13 mouse cellular contexts compared by ENCODE assay signal in the genomic region with DNA sequence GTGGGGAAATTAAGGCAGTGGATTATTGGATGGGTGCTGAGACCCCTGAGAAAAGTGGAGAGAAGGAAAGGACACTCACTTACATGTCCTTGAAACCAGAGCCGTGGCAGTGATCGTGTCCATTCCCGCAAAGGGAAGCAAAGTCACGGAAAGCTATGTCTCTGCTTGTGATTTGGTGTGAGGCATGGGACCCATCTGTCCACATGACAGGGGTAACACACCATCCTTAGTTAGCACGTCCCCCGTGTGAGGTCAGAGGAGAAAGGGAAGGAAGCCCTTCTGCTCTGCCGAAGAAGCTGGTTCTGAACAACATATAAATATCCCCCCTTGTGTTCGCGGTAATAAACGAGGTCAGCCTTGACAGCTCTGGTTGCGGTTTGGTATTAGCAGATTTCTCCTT. TPM values are rescaled to one million over a fixed set of nuclear protein-coding genes. Genes with fewer than 3 reads are reported as not detected.
A peak's percentile ranks its signal among the peaks of the same experiment; 100 is the strongest.
DNase-seq lines count a peak whose midpoint lies in the region; ATAC-seq and TF ChIP-seq lines count a peak whose summit lies in the region.
"Had no signal": no experiment of that assay in that cellular context is flagged by ENCODE, and none has a peak within 500 bp of the region (broad histone marks: within the 10 kb centered on the region; RNA-seq: fewer than 3 reads in every experiment).

No protein-coding gene starts in this region.

- TF ChIP-seq CTCF in intestine, postnatal 0 days (IDR thresholded peaks at IDR 0.05; ENCODE audit: low read depth): no peak

- H3K27ac ChIP-seq in intestine, embryonic 15.5 days: no peak overlapping the region
- no peak overlapping the region for H3K27ac ChIP-seq in intestine, postnatal 0 days (ENCODE audit: low read depth, low read length)
- no peak overlapping the region for H3K27ac ChIP-seq in embryonic facial prominence, embryonic 13.5 days
- 0 out of 2 replicates have a peak overlapping the region, but pooled peaks have one; percentile 0 for H3K27ac ChIP-seq in hindbrain, embryonic 10.5 days
- H3K27ac ChIP-seq: macrophage had no signal

- no peaks in the 10 kb centered on the region for H3K4me1 ChIP-seq in intestine, embryonic 15.5 days (replicated peaks)
- H3K4me1 ChIP-seq in intestine, postnatal 0 days (replicated peaks; ENCODE audit: control insufficient read depth, insufficient read depth, low read length): no peaks in the 10 kb centered on the region
- peaks cover 10% of the 10 kb centered on the region for H3K4me1 ChIP-seq in embryonic facial prominence, embryonic 13.5 days
- peaks cover 37% of the 10 kb centered on the region for H3K4me1 ChIP-seq in hindbrain, embryonic 10.5 days (replicated peaks)

- no peaks in the 10 kb centered on the region for H3K36me3 ChIP-seq in intestine, embryonic 15.5 days
- no peaks in the 10 kb centered on the region for H3K36me3 ChIP-seq in intestine, postnatal 0 days (ENCODE audit: control insufficient read depth, insufficient read depth)
- H3K36me3 ChIP-seq in embryonic facial prominence, embryonic 13.5 days: no peaks in the 10 kb centered on the region
- no peaks in the 10 kb centered on the region for H3K36me3 ChIP-seq in hindbrain, embryonic 10.5 days

- no peak overlapping the region for H3K4me3 ChIP-seq in intestine, embryonic 15.5 days (replicated peaks)
- H3K4me3 ChIP-seq in intestine, postnatal 0 days (ENCODE audit: low read depth, low read length): no peak overlapping the region
- 0 out of 2 replicates have a peak overlapping the region, but pooled peaks have one; percentile 3 for H3K4me3 ChIP-seq in embryonic facial prominence, embryonic 13.5 days
- 0 out of 2 replicates have a peak overlapping the region, but pooled peaks have one; percentile 18 for H3K4me3 ChIP-seq in hindbrain, embryonic 10.5 days

- no peaks in the 10 kb centered on the region for H3K27me3 ChIP-seq in intestine, embryonic 15.5 days (replicated peaks)
- H3K27me3 ChIP-seq in intestine, postnatal 0 days (replicated peaks; ENCODE audit: control insufficient read depth, insufficient read depth, low read length): no peaks in the 10 kb centered on the region
- H3K27me3 ChIP-seq in embryonic facial prominence, embryonic 13.5 days: peaks cover 16% of the 10 kb centered on the region
- peaks cover 5% of the 10 kb centered on the region; the same call in 1 of the 2 replicates for H3K27me3 ChIP-seq in hindbrain, embryonic 10.5 days (ENCODE audit: insufficient read depth, poor library complexity, severe bottlenecking)

- no peak for DNase-seq in hindbrain, embryonic 10.5 days (ENCODE audit: low spot score)
- peak; percentile 2 for DNase-seq in lung, postnatal 36 days
- DNase-seq in thymus, postnatal 36 days: no peak
- no peak for DNase-seq in cerebellum, postnatal 25 days
- no peak for DNase-seq in left cerebral cortex, postnatal 4 days
- DNase-seq: cerebellum, postnatal 10 days; heart, adult 11 months; kidney, adult 2 months had no signal

- H3K9me3 ChIP-seq in intestine, embryonic 15.5 days: no peaks in the 10 kb centered on the region
- no peaks in the 10 kb centered on the region for H3K9me3 ChIP-seq in intestine, postnatal 0 days (ENCODE audit: control insufficient read depth)
- no peaks in the 10 kb centered on the region for H3K9me3 ChIP-seq in embryonic facial prominence, embryonic 13.5 days
- no peaks in the 10 kb centered on the region for H3K9me3 ChIP-seq in hindbrain, embryonic 10.5 days

- 0 out of 2 replicates have a peak overlapping the region, but pooled peaks have one; percentile 9 for H3K4me2 ChIP-seq in intestine, embryonic 15.5 days (replicated peaks)
- no peak overlapping the region for H3K4me2 ChIP-seq in intestine, postnatal 0 days (replicated peaks; ENCODE audit: low read depth)
- H3K4me2 ChIP-seq in embryonic facial prominence, embryonic 13.5 days: peak overlapping the region; percentile 38

- ATAC-seq in intestine, embryonic 15.5 days: no peak
- ATAC-seq in intestine, postnatal 0 days: no peak
- no peak for ATAC-seq in embryonic facial prominence, embryonic 13.5 days (ENCODE audit: insufficient number of reproducible peaks, insufficient read depth, low FRiP score, low TSS enrichment, low read depth)

- H3K9ac ChIP-seq in intestine, embryonic 15.5 days: no peak overlapping the region
- no peak overlapping the region for H3K9ac ChIP-seq in intestine, postnatal 0 days (ENCODE audit: low read depth, low read length)
- no peak overlapping the region for H3K9ac ChIP-seq in embryonic facial prominence, embryonic 13.5 days

- WGBS in intestine, embryonic 15.5 days: 52% methylated on average over 11 of the region's 11 CpGs
- WGBS in intestine, postnatal 0 days: 69% methylated on average over 11 of the region's 11 CpGs
- WGBS in embryonic facial prominence, embryonic 13.5 days: 50% methylated on average over 11 of the region's 11 CpGs
- WGBS in hindbrain, embryonic 10.5 days: 55% methylated on average over 11 of the region's 11 CpGs

- intact Hi-C loops in left cerebral cortex, postnatal 4 days (cut with DNase I): no loop called here

RNA-seq across cellular contexts. Expression of a gene that starts 52.7 kb away (rescaled TPM):
- 0.30 and 0.38 TPM in 2 replicates for polyA plus RNA-seq in intestine, embryonic 15.5 days (2015; fragmentation: Nextera tagmentation; extraction: Ambion mirVana)
- 0.26 and 0.63 TPM in 2 replicates for polyA plus RNA-seq in intestine, postnatal 0 days (2015; fragmentation: Nextera tagmentation; extraction: Ambion mirVana)
- 1.4 and 3.7 TPM in 2 replicates for polyA plus RNA-seq in embryonic facial prominence, embryonic 13.5 days (2015; fragmentation: Nextera tagmentation; extraction: Ambion mirVana)
- 2.3 and 2.4 TPM in 2 replicates for polyA plus RNA-seq in hindbrain, embryonic 10.5 days (2016; fragmentation: Nextera tagmentation; extraction: Ambion mirVana)
- total RNA-seq in left cerebral cortex, postnatal 4 days (2021): 10 to 100 TPM; 22.0 to 27.1 TPM
- polyA plus RNA-seq: macrophage; thymus, postnatal 0 days had no signal

Comparison
In these comparisons a context has a peak if more than half of its experiments do, and no peak if none do; other contexts are left out.
1. H3K4me3 ChIP-seq: peak in embryonic facial prominence, embryonic 13.5 days (single experiment) and hindbrain, embryonic 10.5 days (single experiment); none in intestine, embryonic 15.5 days (single experiment) and intestine, postnatal 0 days (single experiment).